8 mouse cellular contexts compared by ENCODE assay signal in genomic region chr9:98600094-98600493, GRCm38 (mm10). TPM values are rescaled to one million over a fixed set of nuclear protein-coding genes. Genes with fewer than 3 reads are reported as not detected.
A peak's percentile ranks its signal among the peaks of the same experiment; 100 is the strongest.
DNase-seq lines count a peak whose midpoint lies in the region; ATAC-seq lines count a peak whose summit lies in the region.

No protein-coding gene starts in this region.

- peak overlapping the region; percentile 89 for H3K4me2 ChIP-seq in kidney, embryonic 15.5 days
- H3K4me2 ChIP-seq in hindbrain, embryonic 15.5 days, result peak overlapping the region; percentile 98
- H3K4me2 ChIP-seq in midbrain, embryonic 16.5 days (ENCODE audit: low read length), result peak overlapping the region; percentile 98; the same call in 1 of the 2 replicates

- H3K4me1 ChIP-seq in kidney, embryonic 15.5 days, result peaks cover 13% of the 10 kb centered on the region
- peaks cover 16% of the 10 kb centered on the region for H3K4me1 ChIP-seq in hindbrain, embryonic 15.5 days (replicated peaks)
- H3K4me1 ChIP-seq in midbrain, embryonic 16.5 days (ENCODE audit: control insufficient read depth, insufficient read depth, low read length), result peaks cover 18% of the 10 kb centered on the region

- H3K9me3 ChIP-seq in kidney, embryonic 15.5 days (replicated peaks), result no peaks in the 10 kb centered on the region
- no peaks in the 10 kb centered on the region for H3K9me3 ChIP-seq in hindbrain, embryonic 15.5 days
- H3K9me3 ChIP-seq in midbrain, embryonic 16.5 days (replicated peaks; ENCODE audit: control insufficient read depth, low read length, poor library complexity, severe bottlenecking), result no peaks in the 10 kb centered on the region

- H3K4me3 ChIP-seq in kidney, embryonic 15.5 days (replicated peaks), result peak overlapping the region; percentile 81
- peak overlapping the region; percentile 78 for H3K4me3 ChIP-seq in hindbrain, embryonic 15.5 days
- H3K4me3 ChIP-seq in midbrain, embryonic 16.5 days (ENCODE audit: low read depth, low read length), result no peak overlapping the region

- DNase-seq in kidney, postnatal 10 days, result no peak
- DNase-seq in adrenal gland, postnatal 25 days, result peak; percentile 13
- DNase-seq in right cerebral cortex, postnatal 36 days (ENCODE audit: low spot score in 2 of 2), result no peak
- DNase-seq in layer of hippocampus, adult 18-20 months (ENCODE audit: low spot score in 2 of 2), result no peak

- peaks cover 34% of the 10 kb centered on the region for H3K36me3 ChIP-seq in kidney, embryonic 15.5 days
- H3K36me3 ChIP-seq in hindbrain, embryonic 15.5 days, result peaks cover 27% of the 10 kb centered on the region
- H3K36me3 ChIP-seq in midbrain, embryonic 16.5 days (ENCODE audit: control insufficient read depth, insufficient read depth, low read length), result 0 out of 2 replicates have a peak, but pooled peaks cover 4% of the 10 kb centered on the region

- no peak overlapping the region for H3K9ac ChIP-seq in kidney, embryonic 15.5 days
- H3K9ac ChIP-seq in hindbrain, embryonic 15.5 days, result no peak overlapping the region
- no peak overlapping the region for H3K9ac ChIP-seq in midbrain, embryonic 16.5 days (ENCODE audit: low read depth, low read length)

- no peak overlapping the region for H3K27ac ChIP-seq in kidney, embryonic 15.5 days
- no peak overlapping the region for H3K27ac ChIP-seq in hindbrain, embryonic 15.5 days (replicated peaks)
- H3K27ac ChIP-seq in midbrain, embryonic 16.5 days (ENCODE audit: low read length), result no peak overlapping the region

- no peak for ATAC-seq in kidney, embryonic 15.5 days (replicated peaks; ENCODE audit: low FRiP score)
- ATAC-seq in hindbrain, embryonic 15.5 days (ENCODE audit: low FRiP score, low read depth), result no peak
- ATAC-seq in midbrain, embryonic 16.5 days, result no peak
- no peak for ATAC-seq in CD4-positive, CD25-positive, alpha-beta regulatory T cell, adult 4 months

- no peaks in the 10 kb centered on the region for H3K27me3 ChIP-seq in kidney, embryonic 15.5 days
- H3K27me3 ChIP-seq in hindbrain, embryonic 15.5 days, result peaks cover 4% of the 10 kb centered on the region; the same call in 1 of the 2 replicates
- no peaks in the 10 kb centered on the region for H3K27me3 ChIP-seq in midbrain, embryonic 16.5 days (ENCODE audit: control insufficient read depth, insufficient read depth, low read depth, low read length)

- 72% methylated on average over 6 of the region's 6 CpGs for WGBS in kidney, embryonic 15.5 days
- WGBS in hindbrain, embryonic 15.5 days, result 96% methylated on average over 6 of the region's 6 CpGs
- 89% methylated on average over 6 of the region's 6 CpGs for WGBS in midbrain, embryonic 16.5 days

RNA-seq across cellular contexts. Expression of gene Mrps22, which starts 1.4 kb away (rescaled TPM):
- 62.3 and 64.1 TPM in 2 replicates for polyA plus RNA-seq in kidney, embryonic 15.5 days (2015; fragmentation: Nextera tagmentation; extraction: Ambion mirVana)
- 56.5 and 68.2 TPM in 2 replicates for total RNA-seq in adrenal gland, postnatal 25 days (2021)
- polyA plus RNA-seq in hindbrain, embryonic 15.5 days (2015; fragmentation: Nextera tagmentation; extraction: Ambion mirVana), result 54.0 and 55.8 TPM in 2 replicates
- polyA plus RNA-seq in midbrain, embryonic 16.5 days (2015; fragmentation: Nextera tagmentation; extraction: Ambion mirVana), result 50.4 and 54.1 TPM in 2 replicates
- 10 to 100 TPM in 1 of 2 experiments, 1 to 10 TPM in 1; 9.4 to 18.6 TPM for polyA plus RNA-seq in CD4-positive, CD25-positive, alpha-beta regulatory T cell, adult 4 months (2017; shearing (Covaris generic))
- 10 to 100 TPM; 29.6 to 35.2 TPM for total RNA-seq in layer of hippocampus, adult 18-20 months (2021)

RNA-seq across cellular contexts. Expression of gene Copb2, which starts 36.6 kb away (rescaled TPM):
- 171 and 180 TPM in 2 replicates for polyA plus RNA-seq in kidney, embryonic 15.5 days (2015; fragmentation: Nextera tagmentation; extraction: Ambion mirVana)
- total RNA-seq in adrenal gland, postnatal 25 days (2021), result 112 and 124 TPM in 2 replicates
- 118 and 121 TPM in 2 replicates for polyA plus RNA-seq in hindbrain, embryonic 15.5 days (2015; fragmentation: Nextera tagmentation; extraction: Ambion mirVana)
- polyA plus RNA-seq in midbrain, embryonic 16.5 days (2015; fragmentation: Nextera tagmentation; extraction: Ambion mirVana), result 119 and 125 TPM in 2 replicates
- polyA plus RNA-seq in CD4-positive, CD25-positive, alpha-beta regulatory T cell, adult 4 months (2017; shearing (Covaris generic)), result 10 to 100 TPM; 92.6 to 93.8 TPM
- 10 to 100 TPM; 88.7 to 91.7 TPM for total RNA-seq in layer of hippocampus, adult 18-20 months (2021)
